8 mouse cellular contexts compared by ENCODE assay signal in the genomic region with DNA sequence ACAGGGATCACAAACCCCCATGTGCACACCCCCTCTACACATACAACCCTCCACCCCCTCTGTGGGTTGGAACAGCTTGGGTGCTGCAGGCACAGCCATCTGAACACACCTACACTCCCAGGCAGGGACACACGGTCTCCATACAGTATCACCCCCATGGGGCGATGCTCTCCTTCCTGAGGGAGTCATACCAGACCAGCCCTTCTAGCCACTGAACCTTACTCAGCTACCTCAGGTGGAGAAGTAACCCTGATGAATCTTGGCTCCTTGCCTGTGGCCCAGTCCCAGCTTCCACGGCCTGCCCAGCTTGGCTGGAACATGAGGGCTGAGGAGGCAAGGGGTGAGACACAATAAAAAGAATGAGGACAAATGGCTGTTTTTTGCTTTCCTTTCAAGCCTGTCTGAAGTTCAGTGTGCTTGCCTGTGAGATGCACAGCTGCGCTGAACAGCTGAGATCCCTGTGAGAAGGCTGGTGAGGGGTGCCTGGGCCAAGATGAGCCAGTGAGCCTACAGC. TPM values are rescaled to one million over a fixed set of nuclear protein-coding genes. Genes with fewer than 3 reads are reported as not detected.
DNase-seq lines count a peak whose midpoint lies in the region; ATAC-seq lines count a peak whose summit lies in the region.

No protein-coding gene starts in this region.

- no peak overlapping the region for H3K4me2 ChIP-seq in hindbrain, embryonic 16.5 days (ENCODE audit: low read length)
- H3K4me2 ChIP-seq in hindbrain, embryonic 12.5 days (replicated peaks), result no peak overlapping the region

- peaks cover 11% of the 10 kb centered on the region for H3K4me1 ChIP-seq in hindbrain, embryonic 16.5 days (ENCODE audit: control insufficient read depth, insufficient read depth, low read depth, low read length)
- peaks cover 10% of the 10 kb centered on the region for H3K4me1 ChIP-seq in hindbrain, embryonic 12.5 days

- intact Hi-C loops in left cerebral cortex, postnatal 14 days (cut with DNase I), result no loop called here

- H3K4me3 ChIP-seq in hindbrain, embryonic 16.5 days (ENCODE audit: low read length), result no peak overlapping the region
- H3K4me3 ChIP-seq in hindbrain, embryonic 12.5 days, result no peak overlapping the region

- no peaks in the 10 kb centered on the region for H3K27me3 ChIP-seq in hindbrain, embryonic 16.5 days (replicated peaks; ENCODE audit: control insufficient read depth, insufficient read depth, low read length)
- H3K27me3 ChIP-seq in hindbrain, embryonic 12.5 days, result peaks cover 25% of the 10 kb centered on the region

- 73% methylated on average over 4 of the region's 4 CpGs for WGBS in hindbrain, embryonic 16.5 days
- 87% methylated on average over 4 of the region's 4 CpGs for WGBS in hindbrain, embryonic 12.5 days

- H3K27ac ChIP-seq in hindbrain, embryonic 16.5 days (ENCODE audit: low read depth, low read length), result peak overlapping the region; percentile 37; the same call in 1 of the 2 replicates
- no peak overlapping the region for H3K27ac ChIP-seq in hindbrain, embryonic 12.5 days

- no peak for ATAC-seq in hindbrain, embryonic 16.5 days
- no peak for ATAC-seq in hindbrain, embryonic 12.5 days (ENCODE audit: low FRiP score)

- no peaks in the 10 kb centered on the region for H3K9me3 ChIP-seq in hindbrain, embryonic 16.5 days (ENCODE audit: control insufficient read depth, low read length)
- no peaks in the 10 kb centered on the region for H3K9me3 ChIP-seq in hindbrain, embryonic 12.5 days (replicated peaks)

- H3K9ac ChIP-seq in hindbrain, embryonic 16.5 days (ENCODE audit: low read depth, low read length), result no peak overlapping the region
- H3K9ac ChIP-seq in hindbrain, embryonic 12.5 days, result no peak overlapping the region

- DNase-seq in adipocyte (ENCODE audit: low spot score), result peak; percentile 70
- peak; percentile 83 to 88 for DNase-seq in cerebellum, postnatal 14 days
- DNase-seq in left cerebral cortex, postnatal 14 days (ENCODE audit: low spot score in 2 of 2), result peak; percentile 33 to 50
- DNase-seq in urinary bladder, postnatal 10 days (ENCODE audit: low spot score), result no peak
- DNase-seq in urinary bladder, postnatal 14 days (ENCODE audit: low spot score), result no peak
- no peak for DNase-seq in frontal cortex, postnatal 36 days (ENCODE audit: low spot score in 2 of 2)

- H3K36me3 ChIP-seq in hindbrain, embryonic 16.5 days (ENCODE audit: control insufficient read depth, insufficient read depth, low read length), result no peaks in the 10 kb centered on the region
- no peaks in the 10 kb centered on the region for H3K36me3 ChIP-seq in hindbrain, embryonic 12.5 days

RNA-seq across cellular contexts. Expression of a gene that starts 3.9 kb away (rescaled TPM):
- polyA plus RNA-seq in hindbrain, embryonic 16.5 days (2015; fragmentation: Nextera tagmentation; extraction: Ambion mirVana), result 35.8 TPM in 2 replicates
- polyA plus RNA-seq in hindbrain, embryonic 12.5 days (2016; fragmentation: Nextera tagmentation; extraction: Ambion mirVana), result 13.3 and 13.6 TPM in 2 replicates
- 10 to 100 TPM; 47.2 to 53.4 TPM for total RNA-seq in left cerebral cortex, postnatal 14 days (2021)

RNA-seq across cellular contexts. Expression of a gene that starts 16.0 kb away (rescaled TPM):
- polyA plus RNA-seq in hindbrain, embryonic 16.5 days (2015; fragmentation: Nextera tagmentation; extraction: Ambion mirVana), result 0.31 and 0.45 TPM in 2 replicates
- 0.81 and 1.2 TPM in 2 replicates for polyA plus RNA-seq in hindbrain, embryonic 12.5 days (2016; fragmentation: Nextera tagmentation; extraction: Ambion mirVana)
- total RNA-seq in left cerebral cortex, postnatal 14 days (2021), result 1 to 10 TPM; 1.2 to 1.3 TPM

RNA-seq across cellular contexts. Expression of a gene that starts 32.7 kb away (rescaled TPM):
- polyA plus RNA-seq in hindbrain, embryonic 16.5 days (2015; fragmentation: Nextera tagmentation; extraction: Ambion mirVana), result 8.3 and 9.2 TPM in 2 replicates
- polyA plus RNA-seq in hindbrain, embryonic 12.5 days (2016; fragmentation: Nextera tagmentation; extraction: Ambion mirVana), result 13.4 and 13.5 TPM in 2 replicates
- 1 to 10 TPM; 8.0 to 9.7 TPM for total RNA-seq in left cerebral cortex, postnatal 14 days (2021)

RNA-seq across cellular contexts. Expression of a gene that starts 53.9 kb away (rescaled TPM):
- polyA plus RNA-seq in hindbrain, embryonic 16.5 days (2015; fragmentation: Nextera tagmentation; extraction: Ambion mirVana), result 1.8 and 2.3 TPM in 2 replicates
- polyA plus RNA-seq in hindbrain, embryonic 12.5 days (2016; fragmentation: Nextera tagmentation; extraction: Ambion mirVana), result 2.2 and 2.4 TPM in 2 replicates
- 1 to 10 TPM; 7.9 to 8.5 TPM for total RNA-seq in left cerebral cortex, postnatal 14 days (2021)

Comparison
In these comparisons a context has a peak if more than half of its experiments do, and no peak if none do; other contexts are left out.
1. DNase-seq: peak in adipocyte (single experiment), cerebellum, postnatal 14 days (2 of 2) and left cerebral cortex, postnatal 14 days (2 of 2); none in urinary bladder, postnatal 10 days (single experiment), urinary bladder, postnatal 14 days (single experiment) and frontal cortex, postnatal 36 days (0 of 2).